Mouse (Mus musculus): ENCODE data around the gene Pcnx3. TPM values are rescaled to one million over a fixed set of nuclear protein-coding genes. Genes with fewer than 3 reads are reported as not detected.

Gene Pcnx3
- total RNA-seq, 4 experiments from 2014 or later = 95.1 to 183 (median 136) TPM

GRCm38 (mm10) chr19:5638416-5639005 is 50.2 kb downstream of the Pcnx3 start:
- DNase-seq = no peak

- peak; percentile 92 for DNase-seq
These were observed 51.4 kb downstream of the Pcnx3 start, which contains the start of gene Rela for GRCm38 (mm10) chr19:5637069-5638047. TSS of gene Rela (plus strand) at chr19:5637483.

GRCm38 (mm10) chr19:5636571-5637041 is 52.1 kb downstream of the Pcnx3 start:
- DNase-seq = no peak

- DNase-seq = no peak
These were observed 52.6 kb downstream of the Pcnx3 start for GRCm38 (mm10) chr19:5636036-5636570.

- DNase-seq = no peak
These were observed 56.6 kb downstream of the Pcnx3 start for GRCm38 (mm10) chr19:5632120-5632519.

- DNase-seq = no peak
These were observed 58.8 kb downstream of the Pcnx3 start for GRCm38 (mm10) chr19:5629907-5630306.

GRCm38 (mm10) chr19:5625311-5625710 is 63.4 kb downstream of the Pcnx3 start:
- DNase-seq = no peak

- DNase-seq = no peak
These were observed 66.8 kb downstream of the Pcnx3 start for GRCm38 (mm10) chr19:5621884-5622283.

GRCm38 (mm10) chr19:5620007-5620406 is 68.7 kb downstream of the Pcnx3 start:
- DNase-seq = no peak

- DNase-seq = no peak
These were observed 73.8 kb downstream of the Pcnx3 start for GRCm38 (mm10) chr19:5614953-5615352.

Small RNAs within 50 kb of the gene (microRNA-seq; reads per million reads assigned to microRNA genes)
- gene Mir6987 = 0 to 0.34 reads per million in 2 experiments

Other genes with a start within 250 kb of the Pcnx3 start
- gene Fosl1, start 241.4 kb downstream of the Pcnx3 start, total RNA-seq (2022) = under 1 TPM in 3 of 4 experiments, not detected in 1; 0.22 to 0.86 (median 0.56) TPM
- gene Ccdc85b, start 231.0 kb downstream of the Pcnx3 start, total RNA-seq (2022) = 10 to 100 TPM in 3 of 4 experiments, 1 to 10 TPM in 1; 8.9 to 12.4 (median 11.4) TPM
- 100 to 1,000 TPM in 2 of 4 experiments, 10 to 100 TPM in 2; 95.6 to 139 (median 110) TPM for gene Fibp, start 228.3 kb downstream of the Pcnx3 start, total RNA-seq (2022)
- 1 to 10 TPM; 1.1 to 2.2 (median 1.6) TPM for gene Ctsw, start 220.4 kb downstream of the Pcnx3 start, total RNA-seq (2022)
- 100 to 1,000 TPM in 2 of 4 experiments, 10 to 100 TPM in 2; 64.9 to 173 (median 105) TPM for gene Efemp2, start 215.0 kb downstream of the Pcnx3 start, total RNA-seq (2022)
- gene Mus81, start 200.5 kb downstream of the Pcnx3 start, total RNA-seq (2022) = 10 to 100 TPM; 25.8 to 40.4 (median 33.8) TPM
- 100 to 1,000 TPM; 711 to 770 (median 737) TPM for gene Cfl1, start 198.5 kb downstream of the Pcnx3 start, total RNA-seq (2022)
- 10 to 100 TPM in 1 of 4 experiments, 1 to 10 TPM in 3; 2.2 to 10.4 (median 5.4) TPM for gene 1700020D05Rik, start 185.1 kb downstream of the Pcnx3 start, total RNA-seq (2022)
- gene Snx32, start 178.4 kb downstream of the Pcnx3 start, total RNA-seq (2022) = 10 to 100 TPM; 13.4 to 35.0 (median 23.9) TPM
- gene Ovol1, start 128.3 kb downstream of the Pcnx3 start, total RNA-seq (2022) = not detected
- gene Ap5b1, start 120.9 kb downstream of the Pcnx3 start, total RNA-seq (2022) = 10 to 100 TPM; 10.8 to 15.7 (median 13.1) TPM
- gene Rnaseh2c, start 87.0 kb downstream of the Pcnx3 start, total RNA-seq (2022) = 100 to 1,000 TPM; 123 to 156 (median 130) TPM
- 10 to 100 TPM; 71.6 to 90.4 (median 76.6) TPM for gene Kat5, start 78.7 kb downstream of the Pcnx3 start, total RNA-seq (2022)
- 100 to 1,000 TPM in 2 of 4 experiments, 10 to 100 TPM in 2; 90.0 to 114 (median 96.4) TPM for gene Rela, start 51.4 kb downstream of the Pcnx3 start, total RNA-seq (2022)
- gene Sipa1, start 25.2 kb downstream of the Pcnx3 start, total RNA-seq (2022) = 10 to 100 TPM; 40.3 to 76.9 (median 57.8) TPM
- 10 to 100 TPM; 40.8 to 53.6 (median 46.3) TPM for gene Map3k11, start 166 bp downstream of the Pcnx3 start, total RNA-seq (2022)
- gene Kcnk7, start 15.5 kb upstream of the Pcnx3 start, total RNA-seq (2022) = not detected
- 10 to 100 TPM; 24.9 to 39.2 (median 32.8) TPM for gene Ehbp1l1, start 37.4 kb upstream of the Pcnx3 start, total RNA-seq (2022)
- gene Fam89b, start 40.7 kb upstream of the Pcnx3 start, total RNA-seq (2022) = 10 to 100 TPM; 56.2 to 62.7 (median 57.0) TPM
- gene Ltbp3, start 52.0 kb upstream of the Pcnx3 start, total RNA-seq (2022) = 100 to 1,000 TPM; 254 to 451 (median 353) TPM
- 100 to 1,000 TPM; 112 to 147 (median 124) TPM for gene Scyl1, start 82.5 kb upstream of the Pcnx3 start, total RNA-seq (2022)
- 10 to 100 TPM; 47.6 to 55.2 (median 53.4) TPM for gene Frmd8, start 186.4 kb upstream of the Pcnx3 start, total RNA-seq (2022)
- 10 to 100 TPM; 12.8 to 21.7 (median 17.5) TPM for gene Slc25a45, start 188.9 kb upstream of the Pcnx3 start, total RNA-seq (2022)
- gene Tigd3, start 205.2 kb upstream of the Pcnx3 start, total RNA-seq (2022) = 1 to 10 TPM in 3 of 4 experiments, under 1 TPM in 1; 0.93 to 3.5 (median 1.6) TPM
- 100 to 1,000 TPM in 3 of 4 experiments, 10 to 100 TPM in 1; 93.7 to 147 (median 129) TPM for gene Dpf2, start 224.1 kb upstream of the Pcnx3 start, total RNA-seq (2022)
- 1 to 10 TPM; 4.9 to 9.6 (median 8.3) TPM for gene Cdc42ep2, start 235.9 kb upstream of the Pcnx3 start, total RNA-seq (2022)